Mouse (Mus musculus) olfactory bulb, adult 2 months (tissue): ENCODE results near the gene Rbfox2.

Experiments used
- CTCF ChIP-seq: fragments of 200-500 bp; IDR thresholded peaks from 2 replicates; pipeline ENCODE4 v1.5.1; 2012; ENCODE audit warnings: low read depth, mild to moderate bottlenecking, low read length, moderate library complexity; ENCODE audit not compliant: insufficient read depth
- POLR2A ChIP-seq: fragments of 200-500 bp; IDR thresholded peaks from 2 replicates; pipeline ENCODE4 v1.6.1; 2012; ENCODE audit warnings: mild to moderate bottlenecking, low read depth, low read length, moderate library complexity; ENCODE audit not compliant: insufficient read depth

DNA sequence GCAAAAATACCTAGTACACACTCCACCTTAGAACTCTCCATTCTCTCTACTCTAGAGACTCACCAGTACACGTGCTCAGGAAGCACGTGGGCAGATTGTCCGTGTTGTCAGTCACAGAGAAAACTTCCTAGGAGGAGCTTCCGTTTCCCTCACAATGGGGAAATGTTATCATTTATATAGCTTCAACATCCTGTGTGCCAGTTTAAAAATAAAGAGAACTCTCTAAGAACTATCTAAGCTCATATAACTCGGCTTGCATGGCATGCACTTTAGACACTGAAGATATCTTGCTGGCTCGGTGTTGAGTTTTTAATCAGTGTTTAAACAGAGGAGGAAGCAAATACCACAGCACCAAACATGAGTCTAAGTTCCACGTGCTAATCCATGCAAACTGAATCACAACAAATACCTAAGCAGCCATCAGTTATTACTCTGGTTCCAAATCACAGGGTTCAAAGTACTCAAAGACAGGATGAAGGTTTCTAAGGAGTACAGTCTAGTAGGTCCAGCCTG, 70.7 kb downstream of the Rbfox2 start:
- no peak for TF ChIP-seq POLR2A
- no peak for TF ChIP-seq CTCF
